Comparison of ENCODE assay signal across 8 mouse cellular contexts in genomic region chr8:87961680-87962513, GRCm38 (mm10). TPM values are rescaled to one million over a fixed set of nuclear protein-coding genes. Genes with fewer than 3 reads are reported as not detected.
DNase-seq lines count a peak whose midpoint lies in the region; ATAC-seq and TF ChIP-seq lines count a peak whose summit lies in the region.

No protein-coding gene starts in this region.

- no peak overlapping the region for H3K27ac ChIP-seq in heart, embryonic 11.5 days (ENCODE audit: low read depth, low read length)
- H3K27ac ChIP-seq in lung, embryonic 14.5 days (ENCODE audit: low read depth) = peak overlapping the region; percentile 24; the same call in 1 of the 2 replicates

- peak overlapping the region; percentile 47 for H3K9ac ChIP-seq in heart, embryonic 11.5 days (ENCODE audit: low read depth, low read length)
- peak overlapping the region; percentile 35 for H3K9ac ChIP-seq in lung, embryonic 14.5 days

- ATAC-seq in heart, embryonic 11.5 days (replicated peaks; ENCODE audit: insufficient number of reproducible peaks, low FRiP score, low TSS enrichment) = 0 out of 2 replicates have a peak, but pooled peaks have one; percentile 4
- ATAC-seq in lung, embryonic 14.5 days (ENCODE audit: insufficient read depth) = peak; percentile 28; the same call in 1 of the 2 replicates

- TF ChIP-seq CTCF in lung, embryonic 14.5 days (IDR thresholded peaks at IDR 0.05; ENCODE audit: low read depth) = no peak

- peak; percentile 52 to 67 for DNase-seq in right cerebral cortex, postnatal 10 days (ENCODE audit: low spot score in 2 of 2)
- DNase-seq in right cerebral cortex, postnatal 36 days (ENCODE audit: low spot score in 2 of 2) = no peak
- DNase-seq in embryo, embryonic 10.5 days (ENCODE audit: low spot score) = peak; percentile 58
- peak; percentile 59 to 65 for DNase-seq in kidney, adult 8-10 months
- peak; percentile 79 for DNase-seq in lung, embryonic 14.5 days
- DNase-seq in retina, embryonic 14.5 days (ENCODE audit: low spot score) = peak; percentile 64
- no peak for DNase-seq in c-Kit-positive CD71-positive TER-119-positive erythroid progenitor cells, embryonic 14.5 days (ENCODE audit: low spot score)

- H3K36me3 ChIP-seq in heart, embryonic 11.5 days (ENCODE audit: control insufficient read depth, insufficient read depth, low read length) = no peaks in the 10 kb centered on the region
- no peaks in the 10 kb centered on the region for H3K36me3 ChIP-seq in lung, embryonic 14.5 days (ENCODE audit: insufficient read depth)

- H3K4me3 ChIP-seq in heart, embryonic 11.5 days (ENCODE audit: low read depth, low read length) = peak overlapping the region; percentile 83
- peak overlapping the region; percentile 79 for H3K4me3 ChIP-seq in lung, embryonic 14.5 days (ENCODE audit: low read depth, low read length)

- H3K9me3 ChIP-seq in heart, embryonic 11.5 days (replicated peaks; ENCODE audit: control insufficient read depth, low read length) = no peaks in the 10 kb centered on the region
- H3K9me3 ChIP-seq in lung, embryonic 14.5 days (ENCODE audit: low read depth, low read length) = no peaks in the 10 kb centered on the region

- H3K4me1 ChIP-seq in heart, embryonic 11.5 days (ENCODE audit: control insufficient read depth, insufficient read depth, low read length) = peaks cover 13% of the 10 kb centered on the region
- peaks cover 12% of the 10 kb centered on the region for H3K4me1 ChIP-seq in lung, embryonic 14.5 days (ENCODE audit: insufficient read depth)

- H3K4me2 ChIP-seq in heart, embryonic 11.5 days = peak overlapping the region; percentile 98
- H3K4me2 ChIP-seq in lung, embryonic 14.5 days = peak overlapping the region; percentile 97

- under 1% methylated on average over 49 of the region's 50 CpGs for WGBS in heart, embryonic 11.5 days (ENCODE audit: insufficient replicate concordance)
- WGBS in lung, embryonic 14.5 days = under 1% methylated on average over 50 of the region's 50 CpGs

- H3K27me3 ChIP-seq in heart, embryonic 11.5 days (ENCODE audit: control insufficient read depth, insufficient read depth, low read length) = peaks cover 26% of the 10 kb centered on the region
- peaks cover 32% of the 10 kb centered on the region for H3K27me3 ChIP-seq in lung, embryonic 14.5 days (ENCODE audit: insufficient read depth, low read length)

RNA-seq across cellular contexts. Expression of gene Zfp423, which starts 2.5 kb away (rescaled TPM):
- 8.2 and 8.9 TPM in 2 replicates for polyA plus RNA-seq in heart, embryonic 11.5 days (2014; fragmentation: Nextera tagmentation; extraction: Ambion mirVana)
- 16.3 and 18.1 TPM in 2 replicates for polyA plus RNA-seq in lung, embryonic 14.5 days (2014; fragmentation: Nextera tagmentation; extraction: Ambion mirVana)

Comparison
In these comparisons a context has a peak if more than half of its experiments do, and no peak if none do; other contexts are left out.
1. DNase-seq: peak in right cerebral cortex, postnatal 10 days (2 of 2), embryo, embryonic 10.5 days (single experiment), kidney, adult 8-10 months (2 of 2), lung, embryonic 14.5 days (single experiment) and retina, embryonic 14.5 days (single experiment); none in right cerebral cortex, postnatal 36 days (0 of 2) and c-Kit-positive CD71-positive TER-119-positive erythroid progenitor cells, embryonic 14.5 days (single experiment).